Mouse (Mus musculus): ENCODE measurements at regions not wholly inside any gene's neighbourhood (a gene's known extent, or its start where the extent isn't known, plus 50 kb on each side); places are given as distances from the start of the nearest gene placed in this dataset.

- Histone ChIP-seq H3K4me1 (replicated peaks; ENCODE audit: control insufficient read depth, insufficient read depth, low read length) (no peaks in the 10 kb centered on the region), H3K4me3 (ENCODE audit: low read depth, low read length) (no peak overlapping the region), H3K9me3 (ENCODE audit: control insufficient read depth, low read length) (no peaks in the 10 kb centered on the region), H3K4me2 (replicated peaks; ENCODE audit: low read depth, low read length) (no peak overlapping the region), H3K27me3 (ENCODE audit: control insufficient read depth, insufficient read depth, low read length) (no peaks in the 10 kb centered on the region), H3K36me3 (ENCODE audit: control insufficient read depth, insufficient read depth, low read length) (no peaks in the 10 kb centered on the region), H3K9ac (ENCODE audit: low read depth, low read length) (no peak overlapping the region), H3K27ac (ENCODE audit: low read depth, low read length) (no peak overlapping the region)
- ATAC-seq (ENCODE audit: low FRiP score) (no peak), DNase-seq (ENCODE audit: low spot score) (no peak)
- 77% methylated on average over 17 of the region's 17 CpGs for WGBS
These were observed 130.3 kb upstream of the Gli2 start for GRCm38 (mm10) chr1:119183558-119184270.

GRCm38 (mm10) chr1:119173030-119173756 lies 119.8 kb upstream of the Gli2 start:
- H3K4me3 ChIP-seq (ENCODE audit: low read depth, low read length): no peak overlapping the region
- no peak overlapping the region for H3K9ac ChIP-seq (ENCODE audit: low read depth, low read length)
- no peaks in the 10 kb centered on the region for H3K36me3 ChIP-seq (ENCODE audit: control insufficient read depth, insufficient read depth, low read length)
- H3K27me3 ChIP-seq (ENCODE audit: control insufficient read depth, insufficient read depth, low read length): no peaks in the 10 kb centered on the region
- H3K4me1 ChIP-seq (replicated peaks; ENCODE audit: control insufficient read depth, insufficient read depth, low read length): no peaks in the 10 kb centered on the region
- no peak overlapping the region for H3K27ac ChIP-seq (ENCODE audit: low read depth, low read length)
- no peak overlapping the region for H3K4me2 ChIP-seq (replicated peaks; ENCODE audit: low read depth, low read length)
- DNase-seq (ENCODE audit: low spot score) (no peak), ATAC-seq (ENCODE audit: low FRiP score) (no peak)
- WGBS: 73% methylated on average over 5 of the region's 5 CpGs
- no peaks in the 10 kb centered on the region for H3K9me3 ChIP-seq (ENCODE audit: control insufficient read depth, low read length)

GRCm38 (mm10) chr1:119167443-119167842 lies 114.0 kb upstream of the Gli2 start:
- DNase-seq (ENCODE audit: low spot score): no peak
- Histone ChIP-seq H3K4me2 (replicated peaks; ENCODE audit: low read depth, low read length) (no peak overlapping the region), H3K27ac (ENCODE audit: low read depth, low read length) (no peak overlapping the region), H3K36me3 (ENCODE audit: control insufficient read depth, insufficient read depth, low read length) (no peaks in the 10 kb centered on the region), H3K27me3 (ENCODE audit: control insufficient read depth, insufficient read depth, low read length) (no peaks in the 10 kb centered on the region), H3K9me3 (ENCODE audit: control insufficient read depth, low read length) (no peaks in the 10 kb centered on the region), H3K4me1 (replicated peaks; ENCODE audit: control insufficient read depth, insufficient read depth, low read length) (no peaks in the 10 kb centered on the region), H3K9ac (ENCODE audit: low read depth, low read length) (no peak overlapping the region), H3K4me3 (ENCODE audit: low read depth, low read length) (no peak overlapping the region)
- ATAC-seq (ENCODE audit: low FRiP score): no peak
- WGBS: 79% methylated on average over 5 of the region's 5 CpGs

- Histone ChIP-seq H3K27me3 (ENCODE audit: control insufficient read depth, insufficient read depth, low read length) (no peaks in the 10 kb centered on the region), H3K36me3 (ENCODE audit: control insufficient read depth, insufficient read depth, low read length) (no peaks in the 10 kb centered on the region), H3K4me2 (replicated peaks; ENCODE audit: low read depth, low read length) (no peak overlapping the region), H3K9ac (ENCODE audit: low read depth, low read length) (no peak overlapping the region), H3K27ac (ENCODE audit: low read depth, low read length) (no peak overlapping the region), H3K9me3 (ENCODE audit: control insufficient read depth, low read length) (no peaks in the 10 kb centered on the region), H3K4me1 (replicated peaks; ENCODE audit: control insufficient read depth, insufficient read depth, low read length) (no peaks in the 10 kb centered on the region), H3K4me3 (ENCODE audit: low read depth, low read length) (no peak overlapping the region)
- DNase-seq (ENCODE audit: low spot score) (no peak), ATAC-seq (ENCODE audit: low FRiP score) (no peak)
- 88% methylated on average over 7 of the region's 7 CpGs for WGBS
These were observed 112.9 kb upstream of the Gli2 start for GRCm38 (mm10) chr1:119166286-119166685.

DNA sequence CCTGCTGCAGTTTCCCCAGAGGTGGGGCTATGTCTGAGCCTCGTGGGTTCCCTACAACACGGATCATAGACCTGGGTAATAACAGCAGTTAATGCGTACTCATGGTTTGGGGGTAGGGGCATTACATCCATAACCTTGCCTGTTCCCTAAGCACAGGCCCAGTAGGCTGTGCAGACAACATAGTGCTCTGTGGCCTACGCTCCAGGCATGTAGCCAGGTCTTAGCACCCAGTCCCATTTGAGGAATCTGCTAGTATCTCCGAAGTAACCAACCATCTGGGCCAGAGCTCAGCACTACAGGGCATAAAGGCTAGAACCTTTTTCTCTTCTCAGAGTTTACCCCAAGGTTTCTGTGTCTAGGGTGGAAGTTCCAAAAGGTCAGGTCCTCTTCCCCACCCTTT lies 111.4 kb upstream of the Gli2 start:
- no peak for ATAC-seq (ENCODE audit: low FRiP score)
- Histone ChIP-seq H3K4me3 (ENCODE audit: low read depth, low read length) (no peak overlapping the region), H3K9ac (ENCODE audit: low read depth, low read length) (no peak overlapping the region), H3K4me1 (replicated peaks; ENCODE audit: control insufficient read depth, insufficient read depth, low read length) (no peaks in the 10 kb centered on the region), H3K27me3 (ENCODE audit: control insufficient read depth, insufficient read depth, low read length) (no peaks in the 10 kb centered on the region), H3K36me3 (ENCODE audit: control insufficient read depth, insufficient read depth, low read length) (no peaks in the 10 kb centered on the region), H3K27ac (ENCODE audit: low read depth, low read length) (no peak overlapping the region), H3K9me3 (ENCODE audit: control insufficient read depth, low read length) (no peaks in the 10 kb centered on the region), H3K4me2 (replicated peaks; ENCODE audit: low read depth, low read length) (no peak overlapping the region)
- no peak for DNase-seq (ENCODE audit: low spot score)
- WGBS: 85% methylated on average over 5 of the region's 5 CpGs

- Histone ChIP-seq H3K27me3 (ENCODE audit: control insufficient read depth, insufficient read depth, low read length) (no peaks in the 10 kb centered on the region), H3K4me2 (replicated peaks; ENCODE audit: low read depth, low read length) (no peak overlapping the region), H3K36me3 (ENCODE audit: control insufficient read depth, insufficient read depth, low read length) (no peaks in the 10 kb centered on the region), H3K4me1 (replicated peaks; ENCODE audit: control insufficient read depth, insufficient read depth, low read length) (no peaks in the 10 kb centered on the region), H3K4me3 (ENCODE audit: low read depth, low read length) (no peak overlapping the region), H3K9me3 (ENCODE audit: control insufficient read depth, low read length) (no peaks in the 10 kb centered on the region), H3K9ac (ENCODE audit: low read depth, low read length) (no peak overlapping the region), H3K27ac (ENCODE audit: low read depth, low read length) (no peak overlapping the region)
- ATAC-seq (ENCODE audit: low FRiP score) (no peak), DNase-seq (ENCODE audit: low spot score) (no peak)
These were observed 110.4 kb upstream of the Gli2 start for GRCm38 (mm10) chr1:119163846-119164245.

- Histone ChIP-seq H3K36me3 (ENCODE audit: control insufficient read depth, insufficient read depth, low read length) (no peaks in the 10 kb centered on the region), H3K9ac (ENCODE audit: low read depth, low read length) (no peak overlapping the region), H3K27ac (ENCODE audit: low read depth, low read length) (no peak overlapping the region), H3K27me3 (ENCODE audit: control insufficient read depth, insufficient read depth, low read length) (no peaks in the 10 kb centered on the region), H3K4me3 (ENCODE audit: low read depth, low read length) (no peak overlapping the region), H3K4me1 (replicated peaks; ENCODE audit: control insufficient read depth, insufficient read depth, low read length) (no peaks in the 10 kb centered on the region), H3K4me2 (replicated peaks; ENCODE audit: low read depth, low read length) (no peak overlapping the region), H3K9me3 (ENCODE audit: control insufficient read depth, low read length) (no peaks in the 10 kb centered on the region)
- WGBS: 86% methylated on average over 7 of the region's 7 CpGs
- DNase-seq (ENCODE audit: low spot score) (no peak), ATAC-seq (ENCODE audit: low FRiP score) (no peak)
These were observed 109.8 kb upstream of the Gli2 start for GRCm38 (mm10) chr1:119163114-119163740.

DNA sequence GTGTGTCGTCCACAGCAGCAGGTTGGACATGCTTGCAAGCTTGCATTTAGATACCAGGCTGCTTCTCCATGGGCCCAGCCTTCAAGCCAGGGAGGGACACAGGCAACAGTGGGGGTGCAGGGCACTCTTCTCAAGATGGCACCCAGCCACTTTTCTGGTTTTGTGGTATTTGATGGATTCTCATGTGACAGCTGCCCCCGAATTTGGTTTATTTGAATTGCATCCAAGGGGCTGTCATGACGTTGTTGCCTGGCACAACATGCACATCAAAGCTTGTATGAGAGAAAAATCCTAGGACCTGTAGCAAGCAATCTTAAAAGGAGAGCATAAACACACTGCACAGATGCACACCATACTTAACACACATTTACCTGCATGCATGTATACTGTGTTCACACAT lies 108.3 kb upstream of the Gli2 start:
- whole genome bisulfite sequencing: 92% methylated on average over 3 of the region's 3 CpGs

DNA sequence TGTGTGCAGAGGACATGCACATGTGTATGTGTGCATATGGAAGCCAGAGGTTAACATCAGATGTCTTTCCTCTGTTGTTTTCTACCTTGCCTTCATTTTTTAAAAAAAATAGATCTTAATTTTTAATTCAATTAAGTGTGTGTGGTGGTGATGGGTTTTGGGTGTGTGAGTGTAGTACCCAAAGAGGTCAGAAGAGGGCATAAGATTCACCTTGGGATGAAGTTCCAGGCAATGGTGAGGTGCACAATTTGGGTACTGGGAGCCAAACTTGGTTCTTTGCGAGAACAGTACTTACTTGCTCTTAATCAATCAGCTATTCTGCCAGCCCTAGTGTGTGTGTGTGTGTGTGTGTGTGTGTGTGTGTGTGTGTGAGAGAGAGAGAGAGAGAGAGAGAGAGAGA lies 106.9 kb upstream of the Gli2 start:
- no peak overlapping the region for H3K27ac ChIP-seq (ENCODE audit: low read depth, low read length)
- no peak overlapping the region for H3K9ac ChIP-seq (ENCODE audit: low read depth, low read length)
- H3K4me3 ChIP-seq (ENCODE audit: low read depth, low read length): no peak overlapping the region
- H3K27me3 ChIP-seq (ENCODE audit: control insufficient read depth, insufficient read depth, low read length): no peaks in the 10 kb centered on the region
- H3K36me3 ChIP-seq (ENCODE audit: control insufficient read depth, insufficient read depth, low read length): no peaks in the 10 kb centered on the region
- 81% methylated on average over 1 of the region's 1 CpGs for WGBS
- H3K4me1 ChIP-seq (replicated peaks; ENCODE audit: control insufficient read depth, insufficient read depth, low read length): no peaks in the 10 kb centered on the region
- H3K9me3 ChIP-seq (ENCODE audit: control insufficient read depth, low read length): no peaks in the 10 kb centered on the region
- DNase-seq (ENCODE audit: low spot score) (no peak), ATAC-seq (ENCODE audit: low FRiP score) (no peak)
- H3K4me2 ChIP-seq (replicated peaks; ENCODE audit: low read depth, low read length): no peak overlapping the region

More for the DNA sequence above, 108.3 kb upstream of the Gli2 start:
- ATAC-seq (ENCODE audit: low FRiP score): no peak
- H3K36me3 ChIP-seq (ENCODE audit: control insufficient read depth, insufficient read depth, low read length): no peaks in the 10 kb centered on the region
- H3K4me1 ChIP-seq (replicated peaks; ENCODE audit: control insufficient read depth, insufficient read depth, low read length): no peaks in the 10 kb centered on the region
- no peak overlapping the region for H3K4me2 ChIP-seq (replicated peaks; ENCODE audit: low read depth, low read length)
- no peak overlapping the region for H3K27ac ChIP-seq (ENCODE audit: low read depth, low read length)
- H3K9me3 ChIP-seq (ENCODE audit: control insufficient read depth, low read length): no peaks in the 10 kb centered on the region
- no peak for DNase-seq (ENCODE audit: low spot score)
- no peak overlapping the region for H3K9ac ChIP-seq (ENCODE audit: low read depth, low read length)
- no peaks in the 10 kb centered on the region for H3K27me3 ChIP-seq (ENCODE audit: control insufficient read depth, insufficient read depth, low read length)
- no peak overlapping the region for H3K4me3 ChIP-seq (ENCODE audit: low read depth, low read length)

Measured in hindbrain, embryonic 11.5 days (tissue).